Mouse (Mus musculus) midbrain, postnatal 0 days (tissue): Measurements from ENCODE around the gene Dtx1. TPM values are rescaled to one million over a fixed set of nuclear protein-coding genes. Genes with fewer than 3 reads are reported as not detected.

Experiments
- ATAC-seq: fragments of 200-750 bp; cut with Nextera tagmentation; 2 replicates; pipeline ENCODE4 v1.8.0; 2017; ENCODE audit warnings: moderate number of reproducible peaks, mild to moderate bottlenecking, moderate TSS enrichment, moderate library complexity; ENCODE audit not compliant: low FRiP score
- DNase-seq: peaks from one replicate; pipeline ENCODE4 v3.0.0-alpha.2; 2015; ENCODE audit warnings: low spot score
- H3K27ac ChIP-seq: fragments of 300-500 bp; sonication (generic); 2 replicates; pipeline ENCODE4 v1.5.1; 2014; ENCODE audit warnings: low read depth, mild to moderate bottlenecking, low read length, mixed read lengths
- H3K27me3 ChIP-seq: fragments of 300-500 bp; sonication (generic); 2 replicates; pipeline ENCODE4 v1.6.1; 2014; ENCODE audit warnings: low read length, control low read depth, mixed read lengths; ENCODE audit not compliant: insufficient read depth
- H3K36me3 ChIP-seq: fragments of 300-500 bp; sonication (generic); 2 replicates; pipeline ENCODE4 v1.6.1; 2014; ENCODE audit warnings: low read length, control low read depth, mixed read lengths; ENCODE audit not compliant: insufficient read depth
- H3K4me1 ChIP-seq: fragments of 300-500 bp; sonication (generic); 2 replicates; pipeline ENCODE4 v1.6.1; 2014; ENCODE audit warnings: mild to moderate bottlenecking, control low read depth, antibody characterized with exemption, low read length, mixed read lengths; ENCODE audit not compliant: insufficient read depth
- H3K4me2 ChIP-seq: fragments of 300-500 bp; sonication (generic); 2 replicates; pipeline ENCODE4 v1.6.1; 2014; ENCODE audit warnings: low read depth, mild to moderate bottlenecking, low read length, mixed read lengths; ENCODE audit not compliant: poor library complexity, severe bottlenecking
- H3K4me3 ChIP-seq: fragments of 300-500 bp; sonication (generic); 2 replicates; pipeline ENCODE4 v1.5.1; 2014; ENCODE audit warnings: low read depth, mild to moderate bottlenecking, low read length, moderate library complexity
- H3K9ac ChIP-seq: fragments of 300-500 bp; sonication (generic); replicated peaks from 2 replicates; pipeline ENCODE4 v1.6.1; 2014; ENCODE audit warnings: mild to moderate bottlenecking, low read length, moderate library complexity, mixed read lengths; ENCODE audit not compliant: poor library complexity, severe bottlenecking
- H3K9me3 ChIP-seq: fragments of 300-500 bp; sonication (generic); 2 replicates; pipeline ENCODE4 v1.6.1; 2016; ENCODE audit warnings: low read length, control low read depth
- CTCF ChIP-seq: IDR thresholded peaks from 2 replicates; pipeline ENCODE4 v1.5.1; 2016; ENCODE audit warnings: antibody characterized with exemption, mild to moderate bottlenecking
- WGBS: fragments of 180-500 bp; shearing (Covaris S2); extraction: QIAGEN DNeasy Blood & Tissue Kit; methylation state at CpG from one replicate; pipeline ENCODE4 v1.1.7; 2014; 5-methylcytosine and 5-hydroxymethylcytosine counted together
- polyA plus RNA-seq: library from polyadenylated mRNA; unstranded; fragments of >200 nt; fragmentation: Nextera tagmentation; extraction: Ambion mirVana; gene quantifications from 2 replicates; pipeline ENCODE4 v1.2.1, GENCODE M21; 2015
- total RNA-seq: library from RNA; depleted of rRNA; stranded (reverse); fragments of >200 nt; gene quantifications from 2 replicates; pipeline ENCODE4 v1.2.3, GENCODE M21; 2014

Dtx1 gene
- total and polyA plus RNA-seq, 2 experiments from 2014 or later, result 67.9 to 242 TPM

DNA sequence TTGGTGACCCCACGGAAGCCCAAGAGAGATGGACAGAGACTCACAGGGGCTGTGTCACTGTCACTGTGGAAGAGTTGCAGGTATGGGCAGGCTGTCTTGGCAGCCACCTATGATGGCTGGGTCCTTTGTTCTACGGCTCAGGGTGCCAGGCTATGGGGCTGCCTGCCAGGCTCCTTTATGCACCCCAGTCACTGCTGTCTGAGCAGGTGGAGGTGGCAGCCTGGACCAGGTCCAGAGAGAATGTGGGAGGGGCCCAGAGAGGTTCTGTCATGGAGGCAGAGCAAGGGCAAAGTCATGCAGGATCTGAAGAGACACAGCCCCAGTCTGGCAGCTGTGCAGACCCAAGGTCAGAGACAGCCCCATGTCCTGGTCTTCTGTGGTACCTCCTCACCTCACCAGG lies 8.8 kb downstream of the Dtx1 start:
- Histone ChIP-seq H3K27me3 (no peaks in the 10 kb centered on the region), H3K9me3 (no peaks in the 10 kb centered on the region), H3K36me3 (no peaks in the 10 kb centered on the region; the same call in 1 of the 2 replicates), H3K27ac (no peak overlapping the region), H3K4me3 (no peak overlapping the region), H3K4me1 (peaks cover 15% of the 10 kb centered on the region; the same call in 1 of the 2 replicates), H3K9ac (no peak overlapping the region), H3K4me2 (no peak overlapping the region)
- no peak for TF ChIP-seq CTCF
- DNase-seq (no peak), ATAC-seq (no peak)
- whole genome bisulfite sequencing, result 82% methylated on average over 2 of the region's 2 CpGs

- no peak for TF ChIP-seq CTCF
- ATAC-seq (no peak), DNase-seq (no peak)
- Histone ChIP-seq H3K36me3 (no peaks in the 10 kb centered on the region; the same call in 1 of the 2 replicates), H3K9me3 (no peaks in the 10 kb centered on the region), H3K4me2 (no peak overlapping the region), H3K4me1 (peaks cover 10% of the 10 kb centered on the region; the same call in 1 of the 2 replicates), H3K27me3 (no peaks in the 10 kb centered on the region), H3K27ac (no peak overlapping the region), H3K4me3 (no peak overlapping the region), H3K9ac (no peak overlapping the region)
- 77% methylated on average over 4 of the region's 4 CpGs for WGBS
These were observed 9.3 kb downstream of the Dtx1 start for GRCm38 (mm10) chr5:120702421-120702820.

GRCm38 (mm10) chr5:120700996-120701790 lies 10.5 kb downstream of the Dtx1 start:
- no peak overlapping the region for H3K27ac ChIP-seq
- H3K4me3 ChIP-seq, result no peak overlapping the region
- DNase-seq, result no peak
- H3K9ac ChIP-seq, result no peak overlapping the region
- ATAC-seq, result no peak
- H3K27me3 ChIP-seq, result no peaks in the 10 kb centered on the region
- peaks cover 5% of the 10 kb centered on the region; the same call in 1 of the 2 replicates for H3K4me1 ChIP-seq
- H3K36me3 ChIP-seq, result no peaks in the 10 kb centered on the region; the same call in 1 of the 2 replicates
- no peak for TF ChIP-seq CTCF
- WGBS, result 38% methylated on average over 7 of the region's 11 CpGs
- no peak overlapping the region for H3K4me2 ChIP-seq
- H3K9me3 ChIP-seq, result no peaks in the 10 kb centered on the region

DNA sequence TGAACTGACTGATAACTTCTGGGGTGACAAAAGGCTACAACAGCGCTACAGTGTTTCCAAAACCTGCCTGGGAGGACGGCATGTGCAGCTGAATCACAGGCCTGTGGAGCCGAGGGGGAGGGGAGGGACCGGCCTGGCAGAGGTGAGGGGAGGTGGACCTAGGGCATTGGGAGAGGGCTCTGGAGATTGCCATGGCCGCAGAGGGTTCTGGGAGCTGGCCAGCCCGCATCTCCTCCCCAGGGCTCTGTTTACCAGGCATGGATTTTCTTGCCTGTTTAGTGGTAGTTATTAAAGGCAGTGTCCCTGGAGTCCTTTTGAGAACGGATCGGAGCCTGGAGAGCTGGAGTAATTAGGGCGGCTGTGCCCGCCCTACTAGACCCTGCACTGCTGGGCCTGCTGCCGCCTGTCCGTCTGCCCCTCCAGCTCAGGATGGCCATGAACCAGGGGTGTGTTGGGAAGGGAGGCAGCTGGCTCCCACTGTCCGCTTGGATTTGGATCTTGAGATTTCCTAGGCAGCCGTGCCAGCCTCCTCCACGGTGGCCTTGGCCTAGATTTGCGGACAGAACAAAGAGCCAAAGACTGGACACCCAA lies 12.8 kb downstream of the Dtx1 start:
- TF ChIP-seq CTCF, result no peak
- H3K4me2 ChIP-seq, result no peak overlapping the region
- DNase-seq (peak; percentile 71), ATAC-seq (peak; percentile 36; the same call in 1 of the 2 replicates)
- H3K36me3 ChIP-seq, result peaks cover 7% of the 10 kb centered on the region
- H3K27me3 ChIP-seq, result no peaks in the 10 kb centered on the region
- no peak overlapping the region for H3K4me3 ChIP-seq
- H3K27ac ChIP-seq, result peak overlapping the region; percentile 67
- no peak overlapping the region for H3K9ac ChIP-seq
- H3K4me1 ChIP-seq, result peaks cover 5% of the 10 kb centered on the region; the same call in 1 of the 2 replicates
- no peaks in the 10 kb centered on the region for H3K9me3 ChIP-seq
- WGBS, result 22% methylated on average over 16 of the region's 16 CpGs

DNA sequence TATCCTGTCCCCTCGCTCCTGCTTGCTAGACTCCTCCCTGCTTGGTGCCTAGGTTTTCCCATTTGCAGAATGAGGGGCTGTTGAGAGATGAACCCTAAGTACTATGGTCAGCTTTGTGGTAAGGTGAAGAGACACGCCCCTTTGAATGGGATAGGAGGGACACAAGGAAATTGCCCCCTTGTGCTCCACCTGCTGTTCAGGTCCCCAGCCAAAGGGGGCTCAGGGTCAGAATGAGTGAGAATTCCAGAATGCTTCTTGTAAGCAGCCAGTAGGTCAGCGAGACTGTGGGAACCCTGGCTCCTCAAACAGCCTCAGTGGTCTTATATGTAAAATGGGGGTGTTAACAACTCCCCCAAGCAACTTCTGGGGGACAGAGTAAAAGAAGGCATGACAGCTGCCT lies 13.5 kb downstream of the Dtx1 start:
- DNase-seq (no peak), ATAC-seq (no peak)
- Histone ChIP-seq H3K36me3 (peaks cover 9% of the 10 kb centered on the region), H3K9me3 (no peaks in the 10 kb centered on the region), H3K4me3 (no peak overlapping the region), H3K9ac (no peak overlapping the region), H3K4me1 (peaks cover 5% of the 10 kb centered on the region; the same call in 1 of the 2 replicates), H3K27ac (peak overlapping the region; percentile 67; the same call in 1 of the 2 replicates), H3K27me3 (no peaks in the 10 kb centered on the region), H3K4me2 (no peak overlapping the region)
- 73% methylated on average over 3 of the region's 3 CpGs for WGBS
- TF ChIP-seq CTCF, result no peak

- Histone ChIP-seq H3K9ac (no peak overlapping the region), H3K4me3 (no peak overlapping the region), H3K9me3 (no peaks in the 10 kb centered on the region), H3K36me3 (peaks cover 15% of the 10 kb centered on the region), H3K27me3 (no peaks in the 10 kb centered on the region), H3K4me2 (no peak overlapping the region), H3K27ac (no peak overlapping the region), H3K4me1 (peaks cover 5% of the 10 kb centered on the region; the same call in 1 of the 2 replicates)
- ATAC-seq (no peak), DNase-seq (no peak)
- WGBS, result 66% methylated on average over 4 of the region's 4 CpGs
- TF ChIP-seq CTCF, result no peak
These were observed 14.9 kb downstream of the Dtx1 start for GRCm38 (mm10) chr5:120696865-120697264.
